Mouse (Mus musculus): ENCODE results near the gene Gm20736. TPM values are rescaled to one million over a fixed set of nuclear protein-coding genes. Genes with fewer than 3 reads are reported as not detected.

Gene Gm20736
- polyA plus RNA-seq (2015; fragmentation: Nextera tagmentation; extraction: Ambion mirVana), result not detected in 2 replicates

DNA sequence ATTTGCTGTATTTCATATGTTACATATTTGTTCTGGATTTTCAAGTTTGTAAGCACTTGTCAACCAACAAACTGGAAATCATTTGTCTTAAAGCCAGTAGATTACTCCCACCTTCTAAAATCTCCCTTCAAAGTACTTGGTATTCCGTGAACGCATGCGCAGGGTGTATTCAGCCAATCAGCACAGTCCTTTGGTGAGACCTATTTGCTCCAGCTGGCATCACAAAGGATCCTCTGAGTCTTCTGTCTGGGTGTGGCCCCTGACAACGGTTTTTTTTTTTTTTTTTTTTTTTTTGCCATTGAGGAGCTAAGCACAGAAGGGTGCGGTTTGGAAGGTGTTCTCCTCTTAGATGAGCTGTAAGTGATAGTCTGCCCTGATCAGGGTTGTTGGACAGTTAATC, at the start of gene Gm20736:
Gm20736 (plus strand) TSS at position 301 of the 400 bp plus-strand sequence.

Other genes with a start within 250 kb of the Gm20736 start
- not detected in 2 replicates for gene Gm20924, start 170.2 kb upstream of the Gm20736 start, polyA plus RNA-seq (2015; fragmentation: Nextera tagmentation; extraction: Ambion mirVana)

All from spleen, postnatal 0 days (tissue).